Mouse (Mus musculus): Measurements from ENCODE around the gene Apobr. TPM values are rescaled to one million over a fixed set of nuclear protein-coding genes. Genes with fewer than 3 reads are reported as not detected.

The Apobr gene
- polyA plus RNA-seq, 1 experiment from 2014 or later, result 0.70 TPM

GRCm38 (mm10) chr7:126587779-126588178 is 3.0 kb downstream of the Apobr start:
- Histone ChIP-seq H3K4me3 (ENCODE audit: low read depth, low read length) (no peak overlapping the region), H3K9me3 (ENCODE audit: control insufficient read depth, low read length) (no peaks in the 10 kb centered on the region), H3K4me1 (ENCODE audit: control insufficient read depth, insufficient read depth, low read length) (no peaks in the 10 kb centered on the region), H3K27ac (ENCODE audit: low read depth, low read length) (no peak overlapping the region), H3K9ac (replicated peaks; ENCODE audit: low read depth, low read length) (no peak overlapping the region), H3K36me3 (ENCODE audit: control insufficient read depth, insufficient read depth, low read length) (no peaks in the 10 kb centered on the region), H3K27me3 (ENCODE audit: control insufficient read depth, insufficient read depth, low read length) (no peaks in the 10 kb centered on the region), H3K4me2 (ENCODE audit: low read depth, low read length) (no peak overlapping the region)
- WGBS, result 6% methylated on average over 16 of the region's 16 CpGs
- no peak for ATAC-seq (ENCODE audit: low read depth)

GRCm38 (mm10) chr7:126594862-126595561 is 10.3 kb downstream of the Apobr start, which contains the start of gene Il27:
Gene Il27, minus strand, starts transcription at chr7:126594941.
- no peak for ATAC-seq (ENCODE audit: low read depth)
- Histone ChIP-seq H3K9ac (replicated peaks; ENCODE audit: low read depth, low read length) (no peak within 1 kb of the TSS), H3K27ac (ENCODE audit: low read depth, low read length) (no peak within 1 kb of the TSS), H3K4me1 (ENCODE audit: control insufficient read depth, insufficient read depth, low read length) (no peaks in the 10 kb centered on the region), H3K36me3 (ENCODE audit: control insufficient read depth, insufficient read depth, low read length) (no peaks in the 10 kb centered on the region), H3K4me3 (ENCODE audit: low read depth, low read length) (no peak within 1 kb of the TSS), H3K27me3 (ENCODE audit: control insufficient read depth, insufficient read depth, low read length) (no peaks in the 10 kb centered on the region), H3K9me3 (ENCODE audit: control insufficient read depth, low read length) (no peaks in the 10 kb centered on the region), H3K4me2 (ENCODE audit: low read depth, low read length) (no peak within 1 kb of the TSS)
- 87% methylated on average over 11 of the region's 11 CpGs for WGBS

GRCm38 (mm10) chr7:126595890-126596289 is 11.1 kb downstream of the Apobr start:
- Histone ChIP-seq H3K4me1 (ENCODE audit: control insufficient read depth, insufficient read depth, low read length) (no peaks in the 10 kb centered on the region), H3K27ac (ENCODE audit: low read depth, low read length) (no peak overlapping the region), H3K27me3 (ENCODE audit: control insufficient read depth, insufficient read depth, low read length) (no peaks in the 10 kb centered on the region), H3K36me3 (ENCODE audit: control insufficient read depth, insufficient read depth, low read length) (no peaks in the 10 kb centered on the region), H3K9me3 (ENCODE audit: control insufficient read depth, low read length) (no peaks in the 10 kb centered on the region), H3K4me3 (ENCODE audit: low read depth, low read length) (no peak overlapping the region), H3K9ac (replicated peaks; ENCODE audit: low read depth, low read length) (no peak overlapping the region), H3K4me2 (ENCODE audit: low read depth, low read length) (no peak overlapping the region)
- ATAC-seq (ENCODE audit: low read depth), result no peak
- WGBS, result 86% methylated on average over 5 of the region's 5 CpGs

- Histone ChIP-seq H3K36me3 (ENCODE audit: control insufficient read depth, insufficient read depth, low read length) (no peaks in the 10 kb centered on the region), H3K27me3 (ENCODE audit: control insufficient read depth, insufficient read depth, low read length) (no peaks in the 10 kb centered on the region), H3K4me3 (ENCODE audit: low read depth, low read length) (no peak overlapping the region), H3K4me2 (ENCODE audit: low read depth, low read length) (no peak overlapping the region), H3K4me1 (ENCODE audit: control insufficient read depth, insufficient read depth, low read length) (no peaks in the 10 kb centered on the region), H3K9ac (replicated peaks; ENCODE audit: low read depth, low read length) (no peak overlapping the region), H3K27ac (ENCODE audit: low read depth, low read length) (no peak overlapping the region), H3K9me3 (ENCODE audit: control insufficient read depth, low read length) (no peaks in the 10 kb centered on the region)
- WGBS, result 71% methylated on average over 6 of the region's 6 CpGs
- ATAC-seq (ENCODE audit: low read depth), result no peak
Measured at GRCm38 (mm10) chr7:126596414-126596813, 11.7 kb downstream of the Apobr start.

- Histone ChIP-seq H3K27ac (ENCODE audit: low read depth, low read length) (no peak overlapping the region), H3K27me3 (ENCODE audit: control insufficient read depth, insufficient read depth, low read length) (no peaks in the 10 kb centered on the region), H3K36me3 (ENCODE audit: control insufficient read depth, insufficient read depth, low read length) (no peaks in the 10 kb centered on the region), H3K4me3 (ENCODE audit: low read depth, low read length) (no peak overlapping the region), H3K9ac (replicated peaks; ENCODE audit: low read depth, low read length) (no peak overlapping the region), H3K4me1 (ENCODE audit: control insufficient read depth, insufficient read depth, low read length) (no peaks in the 10 kb centered on the region), H3K9me3 (ENCODE audit: control insufficient read depth, low read length) (no peaks in the 10 kb centered on the region), H3K4me2 (ENCODE audit: low read depth, low read length) (no peak overlapping the region)
- ATAC-seq (ENCODE audit: low read depth), result no peak
- 91% methylated on average over 6 of the region's 6 CpGs for WGBS
Measured at GRCm38 (mm10) chr7:126598919-126599318, 14.2 kb downstream of the Apobr start.

GRCm38 (mm10) chr7:126601896-126602295 is 17.2 kb downstream of the Apobr start:
- no peaks in the 10 kb centered on the region for H3K9me3 ChIP-seq (ENCODE audit: control insufficient read depth, low read length)
- ATAC-seq (ENCODE audit: low read depth), result no peak
- no peaks in the 10 kb centered on the region for H3K27me3 ChIP-seq (ENCODE audit: control insufficient read depth, insufficient read depth, low read length)
- H3K27ac ChIP-seq (ENCODE audit: low read depth, low read length), result no peak overlapping the region
- H3K9ac ChIP-seq (replicated peaks; ENCODE audit: low read depth, low read length), result no peak overlapping the region
- 51% methylated on average over 5 of the region's 5 CpGs for WGBS
- no peaks in the 10 kb centered on the region for H3K36me3 ChIP-seq (ENCODE audit: control insufficient read depth, insufficient read depth, low read length)
- H3K4me1 ChIP-seq (ENCODE audit: control insufficient read depth, insufficient read depth, low read length), result no peaks in the 10 kb centered on the region
- H3K4me2 ChIP-seq (ENCODE audit: low read depth, low read length), result no peak overlapping the region
- H3K4me3 ChIP-seq (ENCODE audit: low read depth, low read length), result no peak overlapping the region

GRCm38 (mm10) chr7:126602650-126603049 is 17.9 kb downstream of the Apobr start:
- WGBS, result 82% methylated on average over 3 of the region's 3 CpGs
- no peak overlapping the region for H3K4me2 ChIP-seq (ENCODE audit: low read depth, low read length)
- H3K9me3 ChIP-seq (ENCODE audit: control insufficient read depth, low read length), result no peaks in the 10 kb centered on the region
- no peaks in the 10 kb centered on the region for H3K4me1 ChIP-seq (ENCODE audit: control insufficient read depth, insufficient read depth, low read length)
- no peak for ATAC-seq (ENCODE audit: low read depth)
- no peak overlapping the region for H3K9ac ChIP-seq (replicated peaks; ENCODE audit: low read depth, low read length)
- no peak overlapping the region for H3K27ac ChIP-seq (ENCODE audit: low read depth, low read length)
- no peaks in the 10 kb centered on the region for H3K36me3 ChIP-seq (ENCODE audit: control insufficient read depth, insufficient read depth, low read length)
- no peaks in the 10 kb centered on the region for H3K27me3 ChIP-seq (ENCODE audit: control insufficient read depth, insufficient read depth, low read length)
- H3K4me3 ChIP-seq (ENCODE audit: low read depth, low read length), result no peak overlapping the region

- H3K4me2 ChIP-seq (ENCODE audit: low read depth, low read length), result no peak overlapping the region
- no peaks in the 10 kb centered on the region for H3K27me3 ChIP-seq (ENCODE audit: control insufficient read depth, insufficient read depth, low read length)
- no peak for ATAC-seq (ENCODE audit: low read depth)
- 74% methylated on average over 5 of the region's 5 CpGs for WGBS
- H3K36me3 ChIP-seq (ENCODE audit: control insufficient read depth, insufficient read depth, low read length), result no peaks in the 10 kb centered on the region
- H3K4me1 ChIP-seq (ENCODE audit: control insufficient read depth, insufficient read depth, low read length), result no peaks in the 10 kb centered on the region
- H3K4me3 ChIP-seq (ENCODE audit: low read depth, low read length), result no peak overlapping the region
- no peaks in the 10 kb centered on the region for H3K9me3 ChIP-seq (ENCODE audit: control insufficient read depth, low read length)
- no peak overlapping the region for H3K9ac ChIP-seq (replicated peaks; ENCODE audit: low read depth, low read length)
- H3K27ac ChIP-seq (ENCODE audit: low read depth, low read length), result no peak overlapping the region
Measured at GRCm38 (mm10) chr7:126606611-126607010, 21.9 kb downstream of the Apobr start.

GRCm38 (mm10) chr7:126607064-126607463 is 22.3 kb downstream of the Apobr start:
- Histone ChIP-seq H3K9ac (replicated peaks; ENCODE audit: low read depth, low read length) (no peak overlapping the region), H3K4me2 (ENCODE audit: low read depth, low read length) (no peak overlapping the region), H3K9me3 (ENCODE audit: control insufficient read depth, low read length) (no peaks in the 10 kb centered on the region), H3K27me3 (ENCODE audit: control insufficient read depth, insufficient read depth, low read length) (no peaks in the 10 kb centered on the region), H3K36me3 (ENCODE audit: control insufficient read depth, insufficient read depth, low read length) (no peaks in the 10 kb centered on the region), H3K27ac (ENCODE audit: low read depth, low read length) (no peak overlapping the region), H3K4me3 (ENCODE audit: low read depth, low read length) (no peak overlapping the region), H3K4me1 (ENCODE audit: control insufficient read depth, insufficient read depth, low read length) (no peaks in the 10 kb centered on the region)
- no peak for ATAC-seq (ENCODE audit: low read depth)
- 80% methylated on average over 3 of the region's 3 CpGs for WGBS

All from neural tube, embryonic 14.5 days (tissue).